Mouse (Mus musculus): Measurements from ENCODE around the gene Gcm1. TPM values are rescaled to one million over a fixed set of nuclear protein-coding genes. Genes with fewer than 3 reads are reported as not detected.

Gcm1 gene
- polyA plus RNA-seq, 2 experiments, result 0.03 to 0.11 TPM

DNA sequence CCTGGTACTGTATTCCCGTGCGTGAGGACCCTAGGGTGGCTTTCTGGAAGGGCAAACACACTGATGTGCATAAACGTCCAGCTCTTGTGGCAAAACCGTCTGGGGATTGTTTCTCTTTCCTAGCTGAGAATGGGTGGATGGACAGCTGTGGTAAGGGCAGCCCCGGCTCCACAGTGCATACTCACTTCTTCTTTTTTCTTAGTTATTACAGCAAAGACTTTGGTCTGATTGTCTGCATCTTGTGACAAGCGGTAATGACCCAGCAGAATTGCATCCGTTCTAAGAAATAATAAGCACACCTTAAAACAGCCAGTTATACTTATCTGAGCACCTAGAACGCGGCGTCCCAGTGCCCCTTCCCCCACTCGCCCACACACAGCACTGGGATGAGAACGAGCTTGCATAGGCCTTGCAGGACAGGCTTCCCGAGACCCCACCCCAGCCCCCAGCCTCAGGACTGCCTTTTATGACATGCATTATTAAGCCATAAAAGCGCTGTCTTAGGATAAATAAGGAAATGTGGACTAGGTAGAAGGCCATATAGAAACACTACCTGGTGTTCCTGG lies 34.1 kb downstream of the Gcm1 start:
- no peak overlapping the region for H3K4me3 ChIP-seq (replicated peaks; ENCODE audit: low read length)

DNA sequence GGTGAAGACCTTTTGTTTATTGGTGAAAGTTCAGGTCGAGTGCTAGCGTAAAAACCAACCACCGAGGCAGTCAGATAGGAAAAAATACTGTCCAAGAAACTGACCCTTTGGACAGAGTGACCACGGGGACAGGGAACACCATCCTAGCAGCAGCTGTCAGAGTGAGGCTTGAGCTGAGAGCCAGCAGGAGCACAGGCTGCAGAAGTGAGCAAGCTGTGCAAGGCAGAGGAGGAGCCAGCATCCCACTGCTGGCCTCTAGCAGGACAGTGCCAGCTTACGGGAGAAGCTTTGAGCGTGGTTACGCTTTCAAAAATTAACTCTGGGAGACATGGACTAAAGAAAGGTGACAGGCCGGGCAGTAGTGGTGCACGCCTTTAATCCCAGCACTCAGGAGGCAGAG lies 36.0 kb downstream of the Gcm1 start:
- 90% methylated on average over 9 of the region's 9 CpGs for WGBS
- Histone ChIP-seq H3K9me3 (ENCODE audit: control insufficient read depth, low read length) (no peaks in the 10 kb centered on the region), H3K36me3 (ENCODE audit: control insufficient read depth, insufficient read depth, low read length) (peaks cover 70% of the 10 kb centered on the region), H3K4me3 (replicated peaks; ENCODE audit: low read length) (no peak overlapping the region), H3K27me3 (ENCODE audit: control insufficient read depth, insufficient read depth, low read length) (no peaks in the 10 kb centered on the region), H3K4me2 (replicated peaks; ENCODE audit: low read depth, low read length, severe bottlenecking) (no peak overlapping the region), H3K9ac (ENCODE audit: low read depth, low read length, severe bottlenecking) (no peak overlapping the region), H3K4me1 (ENCODE audit: control insufficient read depth, insufficient read depth, low read length) (no peaks in the 10 kb centered on the region), H3K27ac (replicated peaks; ENCODE audit: low read depth, low read length) (no peak overlapping the region)
- TF ChIP-seq POLR2A (IDR thresholded peaks at IDR 0.05; ENCODE audit: borderline replicate concordance, extremely low read depth, insufficient read depth, insufficient read length), result no peak
- DNase-seq (ENCODE audit: low spot score), result no peak
- ATAC-seq (ENCODE audit: low FRiP score, low read depth), result no peak

More for the DNA sequence above, 34.1 kb downstream of the Gcm1 start:
- Histone ChIP-seq H3K36me3 (ENCODE audit: control insufficient read depth, insufficient read depth, low read length) (peaks cover 67% of the 10 kb centered on the region), H3K27me3 (ENCODE audit: control insufficient read depth, insufficient read depth, low read length) (no peaks in the 10 kb centered on the region), H3K9ac (ENCODE audit: low read depth, low read length, severe bottlenecking) (no peak overlapping the region), H3K4me1 (ENCODE audit: control insufficient read depth, insufficient read depth, low read length) (no peaks in the 10 kb centered on the region), H3K9me3 (ENCODE audit: control insufficient read depth, low read length) (no peaks in the 10 kb centered on the region), H3K4me2 (replicated peaks; ENCODE audit: low read depth, low read length, severe bottlenecking) (no peak overlapping the region), H3K27ac (replicated peaks; ENCODE audit: low read depth, low read length) (no peak overlapping the region)
- WGBS, result 75% methylated on average over 14 of the region's 14 CpGs
- TF ChIP-seq POLR2A (IDR thresholded peaks at IDR 0.05; ENCODE audit: borderline replicate concordance, extremely low read depth, insufficient read depth, insufficient read length), result no peak
- no peak for ATAC-seq (ENCODE audit: low FRiP score, low read depth)
- no peak for DNase-seq (ENCODE audit: low spot score)

DNA sequence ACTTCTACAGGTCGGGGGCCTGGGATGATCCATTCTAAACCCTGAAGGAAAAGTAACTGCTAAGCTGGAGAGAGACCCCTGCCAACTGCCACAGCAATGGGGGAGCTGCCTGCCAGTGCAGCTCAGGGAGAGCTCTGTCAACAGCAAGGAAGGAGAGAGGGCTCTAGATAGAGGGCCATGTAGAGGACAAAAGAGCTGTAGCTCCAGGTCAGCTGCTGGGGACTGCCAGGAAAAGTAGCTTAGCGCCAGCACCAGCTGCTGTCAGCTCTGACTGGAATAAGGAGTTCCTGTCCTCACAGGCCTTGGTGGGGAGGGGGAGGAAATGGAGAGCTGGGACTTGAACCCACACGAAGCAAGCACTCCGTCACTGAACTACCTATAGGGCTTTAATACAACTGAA lies 36.8 kb downstream of the Gcm1 start:
- 82% methylated on average over 4 of the region's 4 CpGs for WGBS
- no peaks in the 10 kb centered on the region for H3K9me3 ChIP-seq (ENCODE audit: control insufficient read depth, low read length)
- no peak overlapping the region for H3K4me3 ChIP-seq (replicated peaks; ENCODE audit: low read length)
- no peak overlapping the region for H3K4me2 ChIP-seq (replicated peaks; ENCODE audit: low read depth, low read length, severe bottlenecking)
- no peak for DNase-seq (ENCODE audit: low spot score)
- H3K27ac ChIP-seq (replicated peaks; ENCODE audit: low read depth, low read length), result no peak overlapping the region
- no peak for TF ChIP-seq POLR2A (IDR thresholded peaks at IDR 0.05; ENCODE audit: borderline replicate concordance, extremely low read depth, insufficient read depth, insufficient read length)
- H3K4me1 ChIP-seq (ENCODE audit: control insufficient read depth, insufficient read depth, low read length), result no peaks in the 10 kb centered on the region
- H3K27me3 ChIP-seq (ENCODE audit: control insufficient read depth, insufficient read depth, low read length), result no peaks in the 10 kb centered on the region
- peaks cover 70% of the 10 kb centered on the region for H3K36me3 ChIP-seq (ENCODE audit: control insufficient read depth, insufficient read depth, low read length)
- no peak overlapping the region for H3K9ac ChIP-seq (ENCODE audit: low read depth, low read length, severe bottlenecking)
- no peak for ATAC-seq (ENCODE audit: low FRiP score, low read depth)

GRCm38 (mm10) chr9:78088971-78089370 lies 37.2 kb downstream of the Gcm1 start:
- H3K36me3 ChIP-seq (ENCODE audit: control insufficient read depth, insufficient read depth, low read length), result peaks cover 69% of the 10 kb centered on the region

GRCm38 (mm10) chr9:78089906-78090305 lies 38.2 kb downstream of the Gcm1 start:
- no peak for TF ChIP-seq POLR2A (IDR thresholded peaks at IDR 0.05; ENCODE audit: borderline replicate concordance, extremely low read depth, insufficient read depth, insufficient read length)
- Histone ChIP-seq H3K27ac (replicated peaks; ENCODE audit: low read depth, low read length) (no peak overlapping the region), H3K9me3 (ENCODE audit: control insufficient read depth, low read length) (no peaks in the 10 kb centered on the region), H3K36me3 (ENCODE audit: control insufficient read depth, insufficient read depth, low read length) (peaks cover 65% of the 10 kb centered on the region), H3K4me1 (ENCODE audit: control insufficient read depth, insufficient read depth, low read length) (no peaks in the 10 kb centered on the region), H3K4me2 (replicated peaks; ENCODE audit: low read depth, low read length, severe bottlenecking) (no peak overlapping the region), H3K9ac (ENCODE audit: low read depth, low read length, severe bottlenecking) (no peak overlapping the region), H3K4me3 (replicated peaks; ENCODE audit: low read length) (no peak overlapping the region), H3K27me3 (ENCODE audit: control insufficient read depth, insufficient read depth, low read length) (no peaks in the 10 kb centered on the region)
- no peak for ATAC-seq (ENCODE audit: low FRiP score, low read depth)
- WGBS, result 88% methylated on average over 1 of the region's 1 CpGs
- no peak for DNase-seq (ENCODE audit: low spot score)

More at GRCm38 (mm10) chr9:78088971-78089370, 37.2 kb downstream of the Gcm1 start:
- Histone ChIP-seq H3K4me1 (ENCODE audit: control insufficient read depth, insufficient read depth, low read length) (no peaks in the 10 kb centered on the region), H3K9me3 (ENCODE audit: control insufficient read depth, low read length) (no peaks in the 10 kb centered on the region), H3K4me3 (replicated peaks; ENCODE audit: low read length) (no peak overlapping the region), H3K27ac (replicated peaks; ENCODE audit: low read depth, low read length) (no peak overlapping the region), H3K27me3 (ENCODE audit: control insufficient read depth, insufficient read depth, low read length) (no peaks in the 10 kb centered on the region), H3K4me2 (replicated peaks; ENCODE audit: low read depth, low read length, severe bottlenecking) (no peak overlapping the region), H3K9ac (ENCODE audit: low read depth, low read length, severe bottlenecking) (no peak overlapping the region)
- TF ChIP-seq POLR2A (IDR thresholded peaks at IDR 0.05; ENCODE audit: borderline replicate concordance, extremely low read depth, insufficient read depth, insufficient read length), result no peak
- WGBS, result 85% methylated on average over 7 of the region's 7 CpGs
- ATAC-seq (ENCODE audit: low FRiP score, low read depth) (no peak), DNase-seq (ENCODE audit: low spot score) (no peak)

All from limb, embryonic 14.5 days (tissue).